Mouse (Mus musculus): ENCODE measurements around the gene Olfr1181. TPM values are rescaled to one million over a fixed set of nuclear protein-coding genes. Genes with fewer than 3 reads are reported as not detected.
"Not testable (repeated sequence)": the region's sequence is repeated elsewhere in the genome, so short reads cannot be mapped to it uniquely, and the experiment has no call there.

Olfr1181 gene
- not detected in 2 replicates for polyA plus RNA-seq (2015; fragmentation: Nextera tagmentation; extraction: Ambion mirVana)

- no peaks in the 10 kb centered on the region for H3K4me1 ChIP-seq
- WGBS = 97% methylated on average over 1 of the region's 1 CpGs
- H3K9ac ChIP-seq = no peak within 1 kb of the TSS
- no peak for ATAC-seq (replicated peaks; ENCODE audit: low FRiP score)
- no peak within 1 kb of the TSS for H3K4me2 ChIP-seq
- no peak within 1 kb of the TSS for H3K27ac ChIP-seq
- no peak within 1 kb of the TSS for H3K4me3 ChIP-seq (replicated peaks)
- no peaks in the 10 kb centered on the region for H3K36me3 ChIP-seq
- H3K9me3 ChIP-seq (replicated peaks) = no peaks in the 10 kb centered on the region
- no peaks in the 10 kb centered on the region for H3K27me3 ChIP-seq
Measured at GRCm38 (mm10) chr2:88426071-88426470, at the start of gene Olfr1181. Gene Olfr1181 (minus strand): TSS chr2:88426171.

GRCm38 (mm10) chr2:88454567-88454966 is 28.6 kb upstream of the Olfr1181 start, which contains the start of gene Olfr1183:
Gene Olfr1183 (plus strand): TSS chr2:88454867.
- H3K36me3 ChIP-seq; H3K9ac ChIP-seq; H3K27me3 ChIP-seq; H3K4me1 ChIP-seq; H3K27ac ChIP-seq; H3K9me3 ChIP-seq (replicated peaks); H3K4me2 ChIP-seq; ATAC-seq (replicated peaks; ENCODE audit: low FRiP score); H3K4me3 ChIP-seq (replicated peaks): not testable (repeated sequence)
- WGBS = 83% methylated on average over 1 of the region's 1 CpGs

GRCm38 (mm10) chr2:88449031-88449430 is 23.1 kb upstream of the Olfr1181 start, which contains the start of gene Gm13757:
Gene Gm13757 (minus strand): TSS chr2:88449131.
- Histone ChIP-seq H3K4me1 (no peaks in the 10 kb centered on the region), H3K27ac (no peak within 1 kb of the TSS), H3K36me3 (no peaks in the 10 kb centered on the region), H3K4me3 (replicated peaks) (no peak within 1 kb of the TSS), H3K9me3 (replicated peaks) (no peaks in the 10 kb centered on the region), H3K9ac (no peak within 1 kb of the TSS), H3K27me3 (no peaks in the 10 kb centered on the region), H3K4me2 (no peak within 1 kb of the TSS)
- 96% methylated on average over 1 of the region's 1 CpGs for WGBS
- no peak for ATAC-seq (replicated peaks; ENCODE audit: low FRiP score)

- ATAC-seq (replicated peaks; ENCODE audit: low FRiP score) = no peak
- H3K36me3 ChIP-seq = no peaks in the 10 kb centered on the region
- H3K9me3 ChIP-seq (replicated peaks) = no peaks in the 10 kb centered on the region
- no peaks in the 10 kb centered on the region for H3K4me1 ChIP-seq
- H3K27ac ChIP-seq = no peak within 1 kb of the TSS
- no peak within 1 kb of the TSS for H3K4me2 ChIP-seq
- no peak within 1 kb of the TSS for H3K9ac ChIP-seq
- no peaks in the 10 kb centered on the region for H3K27me3 ChIP-seq
- 66% methylated on average over 2 of the region's 2 CpGs for WGBS
- H3K4me3 ChIP-seq (replicated peaks) = no peak within 1 kb of the TSS
Measured at GRCm38 (mm10) chr2:88419051-88419450, 6.9 kb downstream of the Olfr1181 start, which contains the start of gene Olfr1180. Gene Olfr1180 (minus strand): TSS chr2:88419151.

- H3K9ac ChIP-seq = no peak within 1 kb of the TSS
- no peaks in the 10 kb centered on the region for H3K36me3 ChIP-seq
- no peak within 1 kb of the TSS for H3K27ac ChIP-seq
- no peak for ATAC-seq (replicated peaks; ENCODE audit: low FRiP score)
- 82% methylated on average over 3 of the region's 3 CpGs for WGBS
- H3K4me3 ChIP-seq (replicated peaks) = no peak within 1 kb of the TSS
- no peaks in the 10 kb centered on the region for H3K4me1 ChIP-seq
- H3K4me2 ChIP-seq = no peak within 1 kb of the TSS
- no peaks in the 10 kb centered on the region for H3K9me3 ChIP-seq (replicated peaks)
- H3K27me3 ChIP-seq = no peaks in the 10 kb centered on the region
Measured at GRCm38 (mm10) chr2:88406353-88406752, 19.6 kb downstream of the Olfr1181 start, which contains the start of gene Olfr1179. Gene Olfr1179 (minus strand): TSS chr2:88406453.

- Histone ChIP-seq H3K9ac (no peak within 1 kb of the TSS), H3K27me3 (no peaks in the 10 kb centered on the region), H3K36me3 (no peaks in the 10 kb centered on the region), H3K4me1 (no peaks in the 10 kb centered on the region), H3K4me2 (no peak within 1 kb of the TSS), H3K4me3 (replicated peaks) (no peak within 1 kb of the TSS), H3K27ac (no peak within 1 kb of the TSS), H3K9me3 (replicated peaks) (no peaks in the 10 kb centered on the region)
- ATAC-seq (replicated peaks; ENCODE audit: low FRiP score) = no peak
- 82% methylated on average over 1 of the region's 1 CpGs for WGBS
Measured at GRCm38 (mm10) chr2:88386762-88387161, 39.2 kb downstream of the Olfr1181 start, which contains the start of gene Olfr1178. Gene Olfr1178 (plus strand): TSS chr2:88387062.

Other genes with a start within 250 kb of the Olfr1181 start
- not detected in 2 replicates for gene Olfr1168, start 244.3 kb downstream of the Olfr1181 start, polyA plus RNA-seq (2015; fragmentation: Nextera tagmentation; extraction: Ambion mirVana)
- gene Olfr1170, start 197.8 kb downstream of the Olfr1181 start, polyA plus RNA-seq (2015; fragmentation: Nextera tagmentation; extraction: Ambion mirVana) = not detected in 2 replicates
- not detected in 2 replicates for gene Olfr1173, start 146.3 kb downstream of the Olfr1181 start, polyA plus RNA-seq (2015; fragmentation: Nextera tagmentation; extraction: Ambion mirVana)
- gene Olfr1174-ps, start 111.0 kb downstream of the Olfr1181 start, polyA plus RNA-seq (2015; fragmentation: Nextera tagmentation; extraction: Ambion mirVana) = not detected in 2 replicates
- not detected in 2 replicates for gene Olfr1175-ps, start 99.0 kb downstream of the Olfr1181 start, polyA plus RNA-seq (2015; fragmentation: Nextera tagmentation; extraction: Ambion mirVana)
- gene Olfr1176, start 89.5 kb downstream of the Olfr1181 start, polyA plus RNA-seq (2015; fragmentation: Nextera tagmentation; extraction: Ambion mirVana) = not detected in 2 replicates
- not detected in 2 replicates for gene Olfr1177-ps, start 79.7 kb downstream of the Olfr1181 start, polyA plus RNA-seq (2015; fragmentation: Nextera tagmentation; extraction: Ambion mirVana)
- gene Olfr1178, start 39.1 kb downstream of the Olfr1181 start, polyA plus RNA-seq (2015; fragmentation: Nextera tagmentation; extraction: Ambion mirVana) = not detected in 2 replicates
- gene Olfr1179, start 19.7 kb downstream of the Olfr1181 start, polyA plus RNA-seq (2015; fragmentation: Nextera tagmentation; extraction: Ambion mirVana) = not detected in 2 replicates
- not detected in 2 replicates for gene Olfr1180, start 7.0 kb downstream of the Olfr1181 start, polyA plus RNA-seq (2015; fragmentation: Nextera tagmentation; extraction: Ambion mirVana)
- gene Gm13757, start 23.0 kb upstream of the Olfr1181 start, polyA plus RNA-seq (2015; fragmentation: Nextera tagmentation; extraction: Ambion mirVana) = not detected in 2 replicates
- not detected in 2 replicates for gene Olfr1183, start 28.7 kb upstream of the Olfr1181 start, polyA plus RNA-seq (2015; fragmentation: Nextera tagmentation; extraction: Ambion mirVana)
- gene Olfr1184, start 57.4 kb upstream of the Olfr1181 start, polyA plus RNA-seq (2015; fragmentation: Nextera tagmentation; extraction: Ambion mirVana) = not detected in 2 replicates
- gene Olfr1185-ps1, start 67.1 kb upstream of the Olfr1181 start, polyA plus RNA-seq (2015; fragmentation: Nextera tagmentation; extraction: Ambion mirVana) = not detected in 2 replicates
- not detected in 2 replicates for gene Olfr1186, start 92.4 kb upstream of the Olfr1181 start, polyA plus RNA-seq (2015; fragmentation: Nextera tagmentation; extraction: Ambion mirVana)
- gene Olfr1188, start 130.8 kb upstream of the Olfr1181 start, polyA plus RNA-seq (2015; fragmentation: Nextera tagmentation; extraction: Ambion mirVana) = not detected in 2 replicates
- not detected in 2 replicates for gene Olfr1189, start 160.3 kb upstream of the Olfr1181 start, polyA plus RNA-seq (2015; fragmentation: Nextera tagmentation; extraction: Ambion mirVana)
- not detected in 2 replicates for gene Olfr1191-ps1, start 214.4 kb upstream of the Olfr1181 start, polyA plus RNA-seq (2015; fragmentation: Nextera tagmentation; extraction: Ambion mirVana)
- not detected in 2 replicates for gene Olfr1192-ps1, start 222.3 kb upstream of the Olfr1181 start, polyA plus RNA-seq (2015; fragmentation: Nextera tagmentation; extraction: Ambion mirVana)
- not detected in 2 replicates for gene Olfr1193, start 249.5 kb upstream of the Olfr1181 start, polyA plus RNA-seq (2015; fragmentation: Nextera tagmentation; extraction: Ambion mirVana)